Mouse (Mus musculus) midbrain, embryonic 10.5 days (tissue): ENCODE results near the gene Tent4b. TPM values are rescaled to one million over a fixed set of nuclear protein-coding genes. Genes with fewer than 3 reads are reported as not detected.

ENCODE experiments used
- DNase-seq: peaks from one replicate; pipeline ENCODE4 v3.0.0-alpha.2; 2017; ENCODE audit warnings: low spot score
- H3K27ac ChIP-seq: fragments of 300-500 bp; sonication (generic); replicated peaks from 2 replicates; pipeline ENCODE4 v1.5.1; 2016; ENCODE audit warnings: mild to moderate bottlenecking
- H3K27me3 ChIP-seq: fragments of 300-500 bp; sonication (generic); 2 replicates; pipeline ENCODE4 v1.6.1; 2016; ENCODE audit warnings: low read depth, mild to moderate bottlenecking; ENCODE audit not compliant: poor library complexity, severe bottlenecking
- H3K36me3 ChIP-seq: fragments of 300-500 bp; sonication (generic); 2 replicates; pipeline ENCODE4 v1.6.1; 2016; ENCODE audit warnings: mild to moderate bottlenecking, moderate library complexity
- H3K4me1 ChIP-seq: fragments of 300-500 bp; sonication (generic); 2 replicates; pipeline ENCODE4 v1.6.1; 2016
- H3K4me3 ChIP-seq: fragments of 300-500 bp; sonication (generic); 2 replicates; pipeline ENCODE4 v1.5.1; 2016; ENCODE audit warnings: mild to moderate bottlenecking, moderate library complexity
- H3K9me3 ChIP-seq: fragments of 300-500 bp; sonication (generic); replicated peaks from 2 replicates; pipeline ENCODE4 v1.6.1; 2016; ENCODE audit warnings: mild to moderate bottlenecking
- WGBS: fragments of 180-500 bp; shearing (Covaris S2); methylation state at CpG from one replicate; pipeline ENCODE4 v1.1.7; 2016; 5-methylcytosine and 5-hydroxymethylcytosine counted together
- polyA plus RNA-seq: library from polyadenylated mRNA; unstranded; fragments of >200 nt; fragmentation: Nextera tagmentation; extraction: Ambion mirVana; gene quantifications from 2 replicates; pipeline ENCODE4 v1.2.1, GENCODE M21; 2016

Gene Tent4b
- polyA plus RNA-seq, 1 experiment from 2014 or later: 8.2 TPM

DNA sequence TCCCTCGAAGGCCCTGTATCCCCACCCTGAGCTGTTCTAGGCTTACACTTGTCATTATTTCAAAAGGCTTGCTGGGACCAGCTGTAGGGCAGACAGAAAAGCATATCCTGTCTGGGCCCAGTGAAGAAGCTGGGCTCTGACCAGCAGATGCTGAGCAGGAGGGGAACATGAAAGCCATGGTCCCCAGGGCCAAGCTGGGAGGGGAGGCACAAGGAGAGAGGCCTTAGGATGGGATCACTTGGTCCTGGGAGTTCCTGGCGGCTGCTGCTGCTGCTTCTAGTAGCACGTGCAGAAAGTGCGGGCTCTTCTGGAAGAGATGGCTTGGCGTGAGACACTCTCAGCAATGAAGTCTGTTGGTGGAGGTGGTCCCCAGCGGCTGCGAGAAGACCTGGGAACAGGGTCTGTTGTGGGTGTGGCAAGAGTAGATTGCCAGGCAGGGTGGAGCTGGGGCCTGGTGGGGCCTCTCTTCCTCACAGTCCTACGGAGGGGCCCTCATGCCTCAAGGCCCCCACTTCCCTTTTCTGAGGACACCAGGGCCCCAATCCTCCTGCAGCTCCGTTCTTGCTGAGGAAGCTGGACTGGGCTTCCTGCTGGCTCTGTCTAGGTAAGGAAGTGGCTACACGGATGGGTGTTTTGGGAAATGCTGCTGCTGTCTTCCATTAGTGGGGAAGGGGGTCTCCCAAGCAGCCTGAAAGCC is 101.0 kb downstream of the Tent4b start:
- Histone ChIP-seq H3K27ac (peak overlapping the region; percentile 56), H3K4me1 (peaks cover 23% of the 10 kb centered on the region), H3K4me3 (0 out of 2 replicates have a peak overlapping the region, but pooled peaks have one; percentile 4), H3K9me3 (no peaks in the 10 kb centered on the region), H3K27me3 (no peaks in the 10 kb centered on the region), H3K36me3 (no peaks in the 10 kb centered on the region)
- 77% methylated on average over 10 of the region's 10 CpGs for WGBS
- no peak for DNase-seq

DNA sequence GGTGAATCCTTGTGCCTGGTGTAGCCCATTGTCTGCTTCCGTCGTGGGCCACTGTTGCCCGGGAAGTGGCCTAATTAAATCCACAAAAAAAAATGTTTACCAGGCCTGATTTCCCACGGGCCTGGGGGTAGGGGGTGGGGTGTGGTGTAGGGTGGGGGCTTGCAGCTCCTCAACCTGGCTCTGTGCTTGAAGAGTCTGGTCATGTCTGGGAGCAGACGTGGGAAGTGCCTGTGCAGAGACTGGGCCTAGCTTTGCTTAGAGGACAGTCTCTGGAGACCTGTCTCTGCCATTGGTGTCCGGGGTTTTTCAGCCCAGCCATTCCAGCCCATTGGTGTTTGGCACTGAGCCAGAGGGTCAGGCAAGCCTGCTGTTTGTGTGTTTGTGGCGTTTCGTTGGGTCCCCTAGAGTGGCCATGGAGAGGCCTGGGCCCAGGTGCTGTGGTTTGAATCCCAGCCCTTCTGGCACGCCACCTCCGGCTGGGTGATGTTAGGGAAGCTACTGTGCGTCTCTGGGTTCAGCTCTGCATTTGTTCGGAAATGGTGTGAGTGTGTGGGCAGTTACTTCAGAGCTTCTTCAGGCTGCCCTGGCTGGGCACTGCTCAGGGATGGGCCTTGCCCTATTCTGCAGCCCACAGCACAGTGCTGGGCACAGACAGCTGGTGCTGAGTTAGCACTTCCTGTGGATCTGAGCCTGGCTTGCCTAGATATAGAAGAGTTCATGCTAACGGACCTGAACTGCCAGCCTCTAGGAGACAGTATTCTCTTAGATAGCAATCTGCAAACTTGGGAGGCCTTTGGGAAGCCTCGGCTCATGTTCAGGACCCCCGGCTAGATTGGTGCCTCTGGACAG is 102.8 kb downstream of the Tent4b start:
- Histone ChIP-seq H3K4me1 (peaks cover 23% of the 10 kb centered on the region), H3K36me3 (no peaks in the 10 kb centered on the region), H3K27ac (peak overlapping the region; percentile 52), H3K27me3 (no peaks in the 10 kb centered on the region), H3K4me3 (no peak overlapping the region), H3K9me3 (no peaks in the 10 kb centered on the region)
- WGBS: 77% methylated on average over 15 of the region's 15 CpGs
- no peak for DNase-seq

GRCm38 (mm10) chr8:88305814-88306213 is 106.8 kb downstream of the Tent4b start:
- DNase-seq: no peak
- Histone ChIP-seq H3K4me3 (no peak overlapping the region), H3K9me3 (no peaks in the 10 kb centered on the region), H3K4me1 (peaks cover 15% of the 10 kb centered on the region), H3K36me3 (no peaks in the 10 kb centered on the region), H3K27me3 (no peaks in the 10 kb centered on the region), H3K27ac (no peak overlapping the region)
- 88% methylated on average over 4 of the region's 4 CpGs for WGBS

GRCm38 (mm10) chr8:88306511-88306910 is 107.5 kb downstream of the Tent4b start:
- H3K4me1 ChIP-seq: peaks cover 13% of the 10 kb centered on the region
- no peak overlapping the region for H3K27ac ChIP-seq
- H3K9me3 ChIP-seq: no peaks in the 10 kb centered on the region
- no peaks in the 10 kb centered on the region for H3K27me3 ChIP-seq
- DNase-seq: no peak
- 80% methylated on average over 14 of the region's 14 CpGs for WGBS
- H3K36me3 ChIP-seq: no peaks in the 10 kb centered on the region
- H3K4me3 ChIP-seq: no peak overlapping the region

DNA sequence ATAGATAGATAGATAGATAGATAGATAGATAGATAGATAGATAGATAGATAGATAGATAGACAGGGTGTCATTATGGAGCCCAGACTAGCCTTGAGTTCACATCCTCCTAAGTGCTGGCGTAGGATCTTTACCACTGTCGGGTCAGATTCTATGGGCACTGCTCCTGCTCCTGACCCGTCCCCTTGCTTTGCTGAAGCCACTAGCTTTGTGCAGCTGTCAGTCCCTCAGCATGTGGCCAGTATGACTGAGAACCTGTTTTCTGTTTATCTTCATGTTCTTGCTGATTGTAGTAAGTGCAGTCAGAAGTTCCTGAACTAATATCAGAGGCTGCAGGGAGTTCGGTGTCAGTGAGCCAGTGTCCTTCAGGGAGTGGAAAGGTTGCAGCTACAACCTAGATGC is 108.7 kb downstream of the Tent4b start:
- Histone ChIP-seq H3K4me1 (peaks cover under 1% of the 10 kb centered on the region; the same call in 1 of the 2 replicates), H3K27me3 (no peaks in the 10 kb centered on the region), H3K36me3 (no peaks in the 10 kb centered on the region), H3K4me3 (no peak overlapping the region), H3K27ac (no peak overlapping the region), H3K9me3 (no peaks in the 10 kb centered on the region)
- 88% methylated on average over 4 of the region's 4 CpGs for WGBS
- DNase-seq: no peak

Other genes with a start within 250 kb of the Tent4b start
- 24.8 and 29.7 TPM in 2 replicates for gene Zfp423, start 239.6 kb upstream of the Tent4b start, polyA plus RNA-seq
- 43.4 and 43.6 TPM in 2 replicates for gene Cnep1r1, start 80.4 kb upstream of the Tent4b start, polyA plus RNA-seq
- gene Heatr3, start 61.4 kb upstream of the Tent4b start, polyA plus RNA-seq: 44.6 and 48.4 TPM in 2 replicates
- gene Adcy7, start 73.2 kb downstream of the Tent4b start, polyA plus RNA-seq: 2.2 and 3.2 TPM in 2 replicates
- gene Brd7, start 163.0 kb downstream of the Tent4b start, polyA plus RNA-seq: 76.9 and 82.6 TPM in 2 replicates